Mouse (Mus musculus) testis, adult 2 months (tissue): ENCODE measurements around the gene Aars.

Experiments used
- CTCF ChIP-seq: fragments of 200-500 bp; IDR thresholded peaks from 2 replicates; pipeline ENCODE4 v1.5.1; 2012; ENCODE audit warnings: low read depth, mild to moderate bottlenecking, inconsistent platforms, low read length, moderate library complexity; ENCODE audit not compliant: control insufficient read depth, insufficient read depth, insufficient replicate concordance
- POLR2A ChIP-seq: fragments of 200-500 bp; IDR thresholded peaks from 2 replicates; pipeline ENCODE4 v1.6.1; 2012; ENCODE audit warnings: low read depth, mild to moderate bottlenecking, inconsistent platforms, low read length, moderate library complexity; ENCODE audit not compliant: control insufficient read depth

GRCm38 (mm10) chr8:111075926-111076325, 43.0 kb downstream of the Aars start:
- no peak for TF ChIP-seq POLR2A
- no peak for TF ChIP-seq CTCF
